Mouse (Mus musculus) bone marrow, adult 2 months (tissue): ENCODE measurements around the gene Sap18. TPM values are rescaled to one million over a fixed set of nuclear protein-coding genes. Genes with fewer than 3 reads are reported as not detected.
"Not testable (repeated sequence)": the region's sequence is repeated elsewhere in the genome, so short reads cannot be mapped to it uniquely, and the experiment has no call there.

Source experiments
- H3K27ac ChIP-seq: fragments of 200-500 bp; 2 replicates; pipeline ENCODE4 v1.5.1; 2012; ENCODE audit warnings: low read depth, mild to moderate bottlenecking, control low read depth, inconsistent platforms, low read length; ENCODE audit not compliant: control insufficient read depth, poor library complexity, insufficient read depth
- H3K4me1 ChIP-seq: fragments of 200-500 bp; 2 replicates; pipeline ENCODE4 v1.6.1; 2011; ENCODE audit warnings: low read length; ENCODE audit not compliant: control insufficient read depth, insufficient read depth
- H3K4me3 ChIP-seq: fragments of 200-500 bp; replicated peaks from 2 replicates; pipeline ENCODE3; 2011; ENCODE audit warnings: mild to moderate bottlenecking, low read depth, low read length, control low read depth; ENCODE audit not compliant: control insufficient read depth
- CTCF ChIP-seq: fragments of 200-500 bp; IDR thresholded peaks from 2 replicates; pipeline ENCODE4 v1.5.1; 2011; ENCODE audit warnings: low read length, control low read depth; ENCODE audit not compliant: control insufficient read depth, insufficient read depth
- POLR2A ChIP-seq: fragments of 200-500 bp; IDR thresholded peaks from 2 replicates; pipeline ENCODE4 v1.6.1; 2011; ENCODE audit warnings: low read depth, mild to moderate bottlenecking, control low read depth, low read length, borderline replicate concordance; ENCODE audit not compliant: control insufficient read depth
- WGBS: fragments of 180-500 bp; shearing (Covaris S2); methylation state at CpG from one replicate; pipeline ENCODE4 v1.1.7; 2018; 5-methylcytosine and 5-hydroxymethylcytosine counted together
- polyA plus RNA-seq: library from polyadenylated mRNA; stranded (reverse); fragments of >200 nt; gene quantifications from 2 replicates; pipeline ENCODE4 v1.2.4, GENCODE M21; 2011; ENCODE audit warnings: low replicate concordance; ENCODE audit not compliant: missing spikeins, insufficient read depth, insufficient read length

Sap18 gene
- polyA plus RNA-seq, 1 experiment, result 138 TPM

- 85% methylated on average over 2 of the region's 2 CpGs for WGBS
- no peaks in the 10 kb centered on the region for H3K4me1 ChIP-seq
- no peak overlapping the region for H3K4me3 ChIP-seq
- H3K27ac ChIP-seq, result no peak overlapping the region
- TF ChIP-seq CTCF (no peak), POLR2A (no peak)
These were observed 50.7 kb downstream of the Sap18 start for GRCm38 (mm10) chr14:57848646-57849045.

DNA sequence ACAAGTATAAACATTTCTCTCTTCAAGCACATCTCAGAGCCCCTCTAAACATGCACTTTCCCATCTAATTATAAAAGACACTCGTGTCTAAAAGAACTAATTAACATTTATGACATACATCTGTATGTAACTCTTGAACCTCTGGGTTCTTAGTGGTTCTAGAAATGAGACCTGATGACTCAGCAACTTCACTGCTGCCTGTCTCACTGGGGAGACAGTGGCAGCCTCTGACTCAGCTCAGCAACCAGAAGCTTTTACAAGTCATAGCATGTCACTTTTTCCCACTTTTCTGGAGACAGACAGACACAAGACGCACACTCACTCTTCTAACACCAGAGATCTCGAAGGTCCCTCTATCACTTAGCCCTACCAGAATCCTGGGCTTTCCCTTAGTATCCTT, 52.4 kb downstream of the Sap18 start:
- H3K27ac ChIP-seq, result no peak overlapping the region

GRCm38 (mm10) chr14:57852961-57853360, 55.0 kb downstream of the Sap18 start:
- 87% methylated on average over 2 of the region's 2 CpGs for WGBS
- Histone ChIP-seq H3K4me1 (no peaks in the 10 kb centered on the region), H3K27ac (no peak overlapping the region), H3K4me3 (no peak overlapping the region)
- TF ChIP-seq CTCF, result no peak
- TF ChIP-seq POLR2A, result no peak

More for the DNA sequence above, 52.4 kb downstream of the Sap18 start:
- H3K4me3 ChIP-seq, result no peak overlapping the region
- 79% methylated on average over 3 of the region's 3 CpGs for WGBS
- no peak for TF ChIP-seq POLR2A
- TF ChIP-seq CTCF, result no peak
- H3K4me1 ChIP-seq, result no peaks in the 10 kb centered on the region

DNA sequence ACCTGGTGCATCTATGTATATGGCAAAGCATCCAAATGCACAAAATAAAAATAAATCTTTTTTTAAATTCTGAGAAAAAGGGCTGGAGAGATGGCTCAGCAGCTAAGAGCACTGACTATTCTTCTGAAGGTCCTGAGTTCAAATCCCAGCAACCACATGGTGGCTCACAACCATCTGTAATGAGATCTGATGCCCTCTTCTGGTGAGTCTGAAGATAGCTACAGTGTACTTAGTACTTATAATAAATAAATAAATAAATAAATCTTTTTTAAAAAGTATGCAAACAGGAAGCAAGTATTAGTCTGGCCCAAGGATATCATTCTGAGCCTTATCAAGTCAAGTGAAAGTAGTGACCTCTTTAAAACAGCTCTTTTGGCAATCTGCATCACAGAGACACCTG, 58.1 kb downstream of the Sap18 start:
- H3K27ac ChIP-seq, H3K4me1 ChIP-seq, H3K4me3 ChIP-seq: not testable (repeated sequence)

Other genes with a start within 250 kb of the Sap18 start
- 6.0 and 7.6 TPM in 2 replicates for gene Eef1akmt1, start 226.6 kb upstream of the Sap18 start, polyA plus RNA-seq
- 6.4 and 10.1 TPM in 2 replicates for gene Xpo4, start 132.8 kb upstream of the Sap18 start, polyA plus RNA-seq
- not detected in 2 replicates for gene Gm49361, start 52.1 kb upstream of the Sap18 start, polyA plus RNA-seq
- 6.1 and 10.6 TPM in 2 replicates for gene Lats2, start 39.8 kb upstream of the Sap18 start, polyA plus RNA-seq
- gene Ska3, start 28.0 kb downstream of the Sap18 start, polyA plus RNA-seq, result 8.3 and 14.0 TPM in 2 replicates
- 41.3 and 54.3 TPM in 2 replicates for gene Mrpl57, start 28.1 kb downstream of the Sap18 start, polyA plus RNA-seq
- 3.7 and 9.3 TPM in 2 replicates for gene Zdhhc20, start 92.1 kb downstream of the Sap18 start, polyA plus RNA-seq
- gene Micu2, start 201.1 kb downstream of the Sap18 start, polyA plus RNA-seq, result 28.7 and 46.4 TPM in 2 replicates